Mouse (Mus musculus) spleen, adult 12 weeks (tissue): ENCODE measurements around the gene Cpox.

Source experiments
- DNase-seq: peaks from one replicate; pipeline ENCODE4 v3.0.0; 2022; ENCODE audit warnings: low spot score

The Cpox gene

DNA sequence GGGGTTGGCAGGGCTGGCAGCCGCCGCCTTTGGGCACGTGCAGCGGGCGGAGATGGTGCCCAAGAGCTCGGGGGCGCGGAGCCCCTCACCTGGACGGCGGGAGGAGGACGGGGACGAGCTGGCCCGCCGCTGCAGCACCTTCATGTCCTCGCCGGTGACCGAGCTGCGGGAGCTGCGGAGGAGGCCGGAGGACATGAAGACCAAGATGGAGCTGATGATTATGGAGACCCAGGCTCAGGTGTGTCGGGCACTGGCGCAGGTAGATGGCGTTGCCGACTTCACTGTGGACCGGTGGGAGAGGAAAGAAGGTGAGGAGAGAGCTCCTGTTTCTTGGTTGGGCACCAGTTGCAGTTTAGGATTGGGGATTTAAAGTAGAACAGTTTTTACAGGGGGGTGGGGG lies 551 bp downstream of the Cpox start:
- no peak for DNase-seq

DNA sequence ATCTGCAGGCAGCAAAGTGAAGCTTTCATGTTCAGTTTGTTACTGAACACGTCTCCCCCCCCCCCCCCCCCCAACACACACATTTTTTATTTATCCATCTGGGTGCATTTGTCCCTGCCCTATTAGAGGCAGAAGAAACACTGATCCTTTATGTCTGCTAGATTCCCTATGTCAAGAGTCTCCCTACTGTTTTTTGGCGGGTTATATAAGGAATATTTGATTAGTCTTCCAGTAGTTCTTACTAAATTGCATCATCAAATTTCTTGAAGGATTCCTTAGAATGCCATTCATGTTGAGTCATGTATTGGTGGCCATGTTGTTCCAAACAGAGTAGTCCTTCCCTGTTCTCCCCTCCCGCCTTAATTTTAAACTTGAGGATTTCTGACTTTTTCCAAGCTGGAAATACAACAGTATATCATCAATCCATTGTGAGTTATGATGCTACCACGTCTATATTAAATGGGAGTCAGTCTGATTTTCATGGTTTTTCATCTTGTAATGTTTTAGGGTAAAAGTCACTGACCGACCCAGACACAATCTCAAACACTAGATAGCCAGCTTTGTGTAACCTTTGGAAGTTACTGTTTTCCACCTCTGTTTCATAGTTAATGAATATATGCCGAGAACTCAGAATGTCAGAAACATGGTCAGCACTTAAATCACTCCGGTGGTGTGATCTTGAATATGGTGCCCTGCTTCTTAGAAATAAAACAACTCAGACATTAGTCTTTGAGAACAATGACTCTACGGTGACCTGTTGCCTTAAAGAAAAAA lies 1.3 kb downstream of the Cpox start:
- no peak for DNase-seq

DNA sequence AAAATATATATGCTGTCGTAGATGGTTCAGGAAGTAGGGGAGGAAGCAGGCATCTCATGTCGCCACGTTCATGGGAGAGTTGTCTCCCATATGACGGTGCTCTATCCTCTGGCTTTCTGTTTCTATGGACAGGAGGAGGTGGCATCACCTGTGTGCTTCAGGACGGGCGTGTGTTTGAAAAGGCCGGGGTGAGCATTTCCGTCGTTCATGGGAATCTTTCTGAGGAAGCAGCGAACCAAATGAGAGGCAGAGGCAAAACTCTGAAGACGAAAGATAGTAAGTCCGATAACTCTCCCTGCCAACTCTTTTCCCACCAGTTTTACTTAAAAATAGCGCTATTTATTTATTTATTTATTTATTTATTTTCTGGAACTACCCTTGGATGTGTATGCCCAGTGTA lies 2.3 kb downstream of the Cpox start:
- DNase-seq = no peak

DNA sequence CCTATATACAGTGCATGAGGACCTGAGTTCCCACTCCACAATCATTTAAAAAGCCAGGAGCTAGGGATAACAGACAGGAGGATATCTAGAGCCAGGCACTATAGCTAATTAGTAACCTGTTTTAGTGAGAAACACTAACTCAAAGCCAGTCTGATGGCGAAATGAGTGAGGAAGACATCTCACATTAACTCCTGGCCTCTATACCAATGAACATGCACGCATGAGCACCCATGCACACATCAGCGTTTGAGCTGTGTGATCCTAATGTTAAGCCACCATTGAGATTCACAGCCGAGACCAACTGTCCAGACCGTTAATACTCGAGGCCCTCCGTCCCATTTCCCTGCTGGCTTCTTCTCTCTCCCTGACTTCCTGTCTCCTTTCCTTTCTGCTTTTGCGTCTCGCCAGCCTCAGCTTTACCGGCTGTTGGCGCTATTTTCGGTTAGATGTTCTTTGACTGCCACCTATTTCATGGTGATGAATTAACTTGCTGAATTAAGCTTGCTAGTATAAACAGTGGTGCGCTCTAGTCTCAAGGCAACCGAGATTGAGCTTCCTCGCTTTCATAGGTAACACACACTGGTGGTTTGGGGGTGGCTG lies 3.8 kb downstream of the Cpox start:
- no peak for DNase-seq

DNA sequence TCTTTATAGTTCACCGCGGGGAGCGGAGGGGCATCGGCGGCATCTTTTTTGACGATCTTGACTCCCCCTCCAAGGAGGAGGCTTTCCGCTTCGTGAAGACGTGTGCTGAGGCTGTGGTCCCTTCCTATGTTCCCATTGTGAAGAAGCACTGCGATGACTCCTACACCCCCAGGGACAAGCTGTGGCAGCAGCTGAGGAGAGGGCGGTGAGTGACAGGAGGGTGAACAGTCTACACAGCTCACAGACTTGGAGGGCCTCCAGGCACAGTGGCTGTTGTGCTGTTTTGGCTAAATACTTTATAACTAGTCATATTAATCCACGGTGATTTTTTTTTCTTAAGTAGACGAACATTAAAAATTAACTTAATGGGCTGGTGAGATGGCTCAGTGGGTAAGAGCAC lies 5.2 kb downstream of the Cpox start:
- DNase-seq = no peak

DNA sequence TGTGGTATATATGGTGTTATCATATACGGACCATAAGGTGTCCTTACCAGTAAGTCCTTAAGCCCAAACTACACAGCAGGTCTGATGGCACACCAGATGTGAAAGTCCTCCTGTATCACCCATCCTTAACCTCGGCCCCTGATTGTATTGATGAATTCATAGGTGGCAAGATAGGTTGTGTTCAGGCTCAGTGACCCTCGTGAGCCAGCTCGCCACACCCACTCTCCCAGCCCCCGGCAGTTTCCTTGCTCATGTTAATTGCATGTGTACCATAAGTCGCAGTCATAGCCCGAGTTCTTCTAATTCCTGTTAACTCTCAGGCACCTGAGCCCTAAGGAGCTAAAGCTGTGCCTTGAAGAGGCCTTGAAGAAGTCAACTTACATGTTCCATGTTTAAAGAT lies 6.1 kb downstream of the Cpox start:
- DNase-seq = no peak

DNA sequence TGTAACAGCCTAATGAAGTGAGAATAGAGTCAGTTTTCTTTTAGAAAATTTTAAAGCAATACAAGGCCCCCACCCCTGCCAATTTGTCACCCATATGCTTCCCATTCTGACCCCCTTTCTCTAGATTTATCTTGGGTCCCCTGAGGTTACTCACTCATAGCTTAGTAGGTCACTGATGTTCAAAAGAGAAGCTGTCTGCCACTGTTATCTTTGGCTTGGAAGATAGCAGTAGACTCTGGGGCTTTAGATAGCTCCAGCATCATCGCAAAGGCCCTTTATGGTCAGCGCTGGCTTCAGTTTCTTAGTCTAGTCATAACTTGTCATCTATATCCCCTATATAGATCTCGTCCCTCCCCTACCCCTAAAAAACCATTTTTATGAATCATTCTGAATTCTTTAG lies 6.5 kb downstream of the Cpox start:
- no peak for DNase-seq

DNA sequence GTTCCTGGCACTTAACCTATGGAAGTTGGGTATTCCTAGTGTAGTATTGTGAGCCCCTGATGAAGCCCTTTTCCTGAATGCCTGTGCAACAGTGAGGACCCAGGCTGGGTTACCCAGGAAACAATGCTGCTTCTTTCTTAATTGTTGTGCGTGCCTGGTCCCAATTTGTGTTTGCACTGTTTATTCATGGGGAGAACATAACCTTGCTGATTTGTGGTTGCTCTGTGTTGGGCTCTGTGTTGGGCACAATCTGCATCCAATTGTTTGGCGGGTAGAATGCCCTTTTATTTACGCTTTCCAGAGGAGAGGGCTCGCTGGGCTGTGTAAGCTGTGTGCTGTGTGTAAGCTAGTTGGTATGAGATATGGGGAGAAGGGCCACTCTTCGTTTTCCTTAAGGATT lies 7.4 kb downstream of the Cpox start:
- no peak for DNase-seq

DNA sequence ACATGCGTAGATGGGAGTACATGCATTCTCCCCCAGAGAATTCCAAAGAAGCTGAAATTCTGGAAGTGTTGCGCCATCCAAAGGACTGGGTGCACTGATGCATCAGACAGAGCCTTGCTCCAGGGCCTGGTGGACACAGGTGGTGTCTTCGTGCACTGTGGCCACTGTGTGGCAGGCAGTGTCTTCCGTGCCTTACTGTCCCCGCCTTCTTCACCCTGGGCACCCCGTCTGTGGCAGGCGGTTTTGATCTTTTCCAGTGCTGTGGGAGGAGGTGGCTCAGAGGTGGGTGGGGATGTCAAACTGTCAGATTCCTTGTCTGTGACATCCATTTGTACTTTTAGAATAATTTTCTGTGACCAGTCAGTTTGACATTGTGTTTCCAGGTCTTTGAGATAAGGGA lies 8.6 kb downstream of the Cpox start:
- DNase-seq = no peak

DNA sequence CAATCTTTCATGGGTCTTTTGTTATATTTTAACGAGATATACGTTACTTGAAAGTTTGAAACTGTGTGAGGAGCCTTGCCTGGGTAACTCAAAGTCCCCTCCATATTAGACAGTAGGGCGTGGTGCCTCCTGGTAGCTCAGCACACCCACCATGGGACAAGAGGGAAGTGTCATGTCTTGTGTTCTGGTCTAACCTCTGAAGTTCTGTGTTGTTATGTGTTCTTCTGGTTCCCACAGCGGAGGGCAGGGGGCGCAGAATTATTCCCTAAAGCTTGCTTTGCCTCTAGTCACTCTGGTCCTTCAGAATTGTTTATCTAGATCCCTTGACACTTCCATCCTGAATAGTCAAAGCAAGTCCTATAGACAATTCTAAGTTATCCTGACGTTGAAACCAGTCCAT lies 12.0 kb downstream of the Cpox start:
- no peak for DNase-seq

DNA sequence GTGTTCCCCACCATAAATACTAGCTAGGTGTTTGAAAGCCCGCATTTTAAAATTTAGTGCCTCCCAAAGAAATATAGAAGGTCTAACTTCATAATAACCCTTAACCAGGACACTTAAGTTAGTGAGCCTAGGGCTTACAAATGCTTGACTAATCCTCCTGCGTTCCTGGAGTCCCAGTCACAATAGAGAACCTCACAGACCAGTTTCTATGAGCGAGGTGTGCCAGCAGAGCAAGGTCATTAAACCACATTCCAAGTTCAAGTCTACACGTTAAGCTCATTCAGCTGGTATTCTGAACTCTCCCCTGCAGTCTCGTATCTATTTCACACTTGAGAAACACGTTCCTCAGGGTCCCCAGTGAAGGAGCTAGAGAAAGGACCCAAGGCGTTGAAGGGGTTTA lies 12.8 kb downstream of the Cpox start:
- DNase-seq = no peak

DNA sequence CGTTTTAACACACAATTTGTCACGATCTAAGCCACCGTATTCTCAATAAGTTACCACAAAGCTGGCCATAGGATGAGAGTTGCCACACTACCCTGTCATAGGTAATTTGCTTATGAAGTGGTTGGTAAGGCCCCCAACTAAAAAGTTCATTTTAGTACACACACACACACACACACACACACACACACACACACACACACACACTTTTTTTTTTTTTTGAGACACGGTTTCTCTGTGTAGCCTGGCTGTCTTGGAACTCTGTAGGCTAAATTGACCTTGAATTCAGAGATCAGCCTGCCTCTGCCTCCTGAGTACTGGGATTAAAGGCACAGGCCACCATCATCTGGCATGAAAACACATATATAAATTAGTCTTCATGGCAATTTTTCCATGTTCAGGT lies 13.8 kb downstream of the Cpox start:
- DNase-seq = no peak

DNA sequence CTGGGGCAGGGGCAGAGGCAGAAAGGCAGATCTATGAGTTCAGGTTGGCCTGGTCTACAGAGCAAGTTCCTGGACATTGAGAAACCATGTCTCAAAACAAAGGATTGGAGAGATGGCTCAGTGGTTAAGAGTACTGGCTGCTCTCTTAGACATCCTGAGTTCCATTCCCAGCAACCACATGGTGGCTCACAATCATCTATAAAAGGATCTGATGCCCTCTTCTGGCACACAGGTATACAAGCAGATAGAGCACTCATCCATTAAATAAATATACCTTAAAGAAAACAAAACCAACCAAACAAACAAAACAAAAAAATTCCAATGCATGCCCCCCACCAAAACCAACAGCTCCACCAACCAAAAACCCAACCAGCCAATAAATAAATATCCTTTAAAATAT lies 14.4 kb downstream of the Cpox start:
- DNase-seq = no peak

DNA sequence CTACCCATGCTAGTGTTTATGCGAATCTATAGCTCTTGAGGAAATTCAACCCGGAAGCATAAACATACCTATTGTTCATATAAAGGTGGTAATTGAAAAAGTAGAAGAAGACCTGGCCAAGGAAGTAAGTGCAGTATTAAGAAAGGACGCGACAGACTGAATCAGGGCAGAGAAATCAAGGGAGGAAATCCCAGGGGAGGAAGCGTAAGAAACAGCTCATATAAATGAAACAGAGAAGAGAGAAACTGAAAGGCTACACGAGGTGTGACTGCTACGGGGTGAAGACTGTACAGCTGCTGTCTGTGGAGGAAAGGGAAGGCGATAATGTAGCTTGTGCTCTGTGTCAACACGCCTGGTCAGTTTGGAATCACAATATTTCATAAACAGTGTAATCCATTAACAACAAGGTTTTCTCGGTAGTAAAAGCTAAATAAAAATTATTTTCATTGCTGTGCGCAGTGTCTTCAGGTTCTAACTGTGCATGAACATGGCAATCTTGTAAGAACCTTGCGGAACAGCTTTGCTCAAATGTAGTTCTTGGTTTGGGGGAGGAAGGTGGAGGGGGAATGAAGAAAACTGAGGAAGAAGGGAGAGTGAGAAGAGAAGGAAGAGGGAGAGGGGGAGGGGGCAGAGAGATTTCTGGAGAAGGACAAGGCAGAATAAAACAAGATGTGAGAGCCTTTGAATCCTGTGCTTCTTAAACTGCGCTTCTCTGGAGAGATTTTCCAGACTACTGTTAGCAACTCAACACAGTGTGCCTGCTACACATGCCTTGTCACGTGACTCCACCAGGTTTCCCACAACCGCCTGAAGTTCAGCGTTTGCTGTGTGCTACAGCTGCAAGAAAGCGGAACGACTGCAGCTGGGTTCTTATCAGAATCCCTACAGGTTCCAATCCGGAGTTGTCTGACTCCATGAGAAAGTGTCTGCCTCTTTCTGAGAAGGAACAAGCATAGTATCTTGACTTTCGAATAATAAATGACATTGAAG lies 15.8 kb downstream of the Cpox start:
- DNase-seq = no peak

DNA sequence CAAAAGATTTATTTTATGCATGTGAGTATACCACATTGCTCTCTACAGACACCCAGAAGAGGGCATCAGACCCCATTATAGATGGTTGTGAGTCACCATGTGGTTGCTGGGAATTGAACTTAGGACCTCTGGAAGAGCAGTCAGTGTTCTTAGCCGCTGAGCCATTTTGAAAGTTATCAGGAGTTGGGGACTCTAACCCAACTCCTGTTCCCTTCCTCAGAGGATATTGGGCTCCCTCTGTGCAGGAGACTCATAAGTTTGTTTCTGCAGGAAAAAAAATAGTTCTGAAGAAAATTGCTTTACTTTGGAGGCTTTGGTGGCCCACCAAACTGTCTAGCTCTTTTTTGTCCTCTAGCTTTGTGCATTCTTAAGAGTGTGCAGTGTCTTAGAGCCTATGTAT lies 18.4 kb downstream of the Cpox start:
- no peak for DNase-seq

DNA sequence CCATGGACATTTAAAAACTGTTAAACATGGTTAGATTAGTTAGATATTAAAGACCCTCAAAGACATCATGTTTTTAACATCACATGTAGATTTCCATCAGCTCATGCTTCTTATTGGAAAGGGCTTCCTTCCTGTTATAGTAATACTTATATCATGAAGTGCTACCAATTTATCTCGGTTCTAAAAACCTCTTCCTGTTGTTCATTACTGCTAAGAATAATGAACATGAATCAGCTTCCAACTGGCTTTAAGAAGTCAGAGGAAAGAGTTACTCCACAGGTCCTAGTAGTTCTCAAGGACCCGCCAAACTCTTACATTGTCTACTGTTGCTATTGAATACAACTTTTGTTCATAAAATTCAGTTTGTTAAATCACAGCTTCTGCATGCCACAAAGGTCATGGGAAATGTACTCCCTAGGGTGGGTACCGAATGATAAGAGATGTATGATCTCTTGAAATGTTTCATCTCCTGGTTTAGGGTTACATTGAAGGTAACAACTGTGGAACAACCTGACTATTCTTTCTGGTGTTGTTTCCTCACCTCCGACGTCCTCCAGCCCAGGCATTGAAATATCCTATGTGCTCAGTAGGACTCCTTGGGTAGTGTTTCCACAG lies 19.6 kb downstream of the Cpox start:
- DNase-seq = no peak

DNA sequence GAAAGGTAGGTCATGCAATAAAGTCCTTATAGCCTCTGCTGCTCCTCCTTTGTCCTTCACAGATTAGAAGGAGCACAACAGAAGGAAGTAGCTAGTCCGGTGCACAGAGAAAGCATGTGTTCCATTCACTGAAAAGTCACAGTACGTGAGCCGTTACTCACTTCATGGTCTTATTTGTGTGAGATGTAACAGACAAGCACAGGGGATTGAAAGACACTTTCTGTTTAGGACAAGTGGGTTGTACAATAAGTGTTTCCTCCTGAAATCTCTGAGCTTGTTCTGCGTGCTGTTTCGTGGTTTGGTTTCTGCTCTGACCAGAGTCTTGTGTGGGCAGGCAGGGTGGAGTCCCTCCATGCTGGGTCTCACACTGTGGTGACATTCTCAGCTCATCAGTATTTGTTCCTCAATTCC lies 20.2 kb downstream of the Cpox start:
- DNase-seq = no peak

DNA sequence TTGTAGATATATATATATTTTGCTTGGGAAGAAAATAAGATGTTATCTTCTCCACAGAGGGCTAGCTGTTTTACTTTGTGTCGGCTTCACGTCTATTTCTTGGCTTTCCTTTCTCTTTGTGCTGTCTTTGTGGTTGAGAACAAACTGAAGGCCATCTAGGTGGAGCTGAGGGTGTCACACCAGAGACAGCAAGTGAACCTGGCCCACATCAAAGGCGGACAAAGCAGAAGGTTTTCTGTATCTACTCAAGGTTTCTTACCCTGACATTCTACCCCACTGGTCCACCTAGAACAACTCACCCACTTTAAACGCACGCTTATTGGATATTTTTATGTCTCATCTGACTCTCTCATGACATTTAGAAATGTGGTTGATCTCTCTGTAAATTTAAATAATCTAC lies 24.0 kb downstream of the Cpox start:
- no peak for DNase-seq

DNA sequence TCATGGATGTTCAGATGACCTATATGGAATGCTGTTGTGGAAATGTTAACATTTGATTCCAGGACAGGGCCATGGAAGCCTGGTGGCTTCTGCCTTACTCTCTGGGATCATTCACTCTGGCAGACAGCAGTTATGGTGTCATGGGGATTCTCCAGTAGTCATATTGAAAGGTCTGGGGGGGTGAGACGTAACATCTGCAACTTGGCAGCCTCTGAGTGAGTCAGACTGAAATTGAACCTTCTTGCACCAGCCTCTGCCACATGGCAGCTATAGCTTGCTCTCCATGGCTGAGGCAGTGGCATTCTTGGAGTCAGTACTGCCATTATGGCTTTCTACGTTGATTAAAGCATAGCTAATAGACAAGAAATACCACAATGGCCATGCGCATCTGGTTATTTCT lies 26.7 kb downstream of the Cpox start:
- DNase-seq = no peak

DNA sequence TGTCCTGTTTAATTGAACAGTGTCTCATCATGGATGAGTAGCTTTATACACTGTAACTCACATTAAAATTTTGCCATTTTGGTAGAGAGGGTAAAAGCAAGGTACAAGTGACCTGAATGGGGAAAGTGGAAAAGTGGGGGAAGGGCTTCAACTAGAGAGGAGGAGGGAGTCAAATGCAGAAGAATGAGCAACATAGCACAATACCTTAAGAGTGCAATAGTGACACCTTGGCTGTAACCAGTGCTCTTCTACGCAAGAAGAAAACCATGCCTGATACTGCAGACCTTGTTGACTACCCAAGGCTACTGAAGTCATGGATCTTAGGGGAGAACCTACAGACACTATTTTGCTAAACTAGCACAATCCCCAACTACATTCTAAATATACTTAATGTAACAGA lies 27.2 kb downstream of the Cpox start:
- no peak for DNase-seq

DNA sequence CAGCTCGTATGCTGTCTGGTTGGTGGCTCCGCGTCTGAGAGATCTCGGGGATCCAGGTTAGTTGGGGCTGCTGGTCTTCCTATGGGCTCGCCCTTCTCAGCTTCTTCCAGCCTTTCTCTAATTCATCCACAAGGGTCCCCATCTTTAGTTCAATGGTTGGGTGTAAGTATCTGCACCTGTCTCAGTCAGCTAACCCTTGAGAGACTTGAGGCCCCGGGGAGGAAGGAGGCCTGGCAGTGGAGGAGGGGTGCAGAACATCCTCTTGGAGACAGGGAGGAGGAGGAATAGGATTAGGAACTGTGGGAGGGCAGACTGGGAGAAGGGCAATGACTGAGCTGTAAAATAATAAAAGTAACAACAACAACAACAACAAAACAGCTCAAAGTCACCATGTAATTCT lies 30.1 kb downstream of the Cpox start:
- DNase-seq = no peak

DNA sequence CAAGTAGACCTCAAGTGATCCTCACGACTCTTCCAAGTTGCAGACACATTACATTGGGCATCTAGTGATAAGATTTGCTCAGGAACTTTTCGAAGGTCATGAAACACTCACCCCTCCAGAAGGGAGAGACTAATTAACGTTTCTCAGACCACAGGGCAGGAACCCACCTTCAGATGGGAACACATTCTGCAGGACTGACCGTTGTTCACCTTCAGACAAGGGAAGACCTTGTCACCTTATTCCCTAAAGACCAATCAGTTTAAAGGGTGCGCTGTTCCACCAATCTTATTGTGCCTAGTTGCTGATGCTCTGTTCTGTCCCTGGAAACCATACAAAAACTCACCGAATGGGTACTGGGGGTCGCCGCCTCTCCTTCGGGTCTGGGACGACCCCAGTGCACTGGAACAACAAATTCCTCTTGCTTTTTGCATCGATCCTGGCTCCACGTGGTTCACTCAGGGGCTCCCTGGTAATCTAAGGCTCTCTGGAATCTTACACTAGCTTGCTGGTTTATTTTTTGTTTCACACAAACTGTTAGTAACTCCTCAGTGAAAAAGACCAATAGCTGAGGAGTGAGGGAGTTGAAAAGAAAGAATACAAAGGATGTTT lies 30.8 kb downstream of the Cpox start:
- no peak for DNase-seq
